Mouse (Mus musculus) cerebellum, adult (tissue): ENCODE results near the gene Pdia4.
"Not testable (repeated sequence)": the region's sequence is repeated elsewhere in the genome, so short reads cannot be mapped to it uniquely, and the experiment has no call there.

Experiments
- ATAC-seq: cut with Nextera tagmentation; 2 replicates; pipeline ENCODE4 v1.9.2; 2017; ENCODE audit warnings: mild to moderate bottlenecking, moderate library complexity, mixed read lengths; ENCODE audit not compliant: insufficient number of reproducible peaks, low FRiP score, low TSS enrichment

The Pdia4 gene

DNA sequence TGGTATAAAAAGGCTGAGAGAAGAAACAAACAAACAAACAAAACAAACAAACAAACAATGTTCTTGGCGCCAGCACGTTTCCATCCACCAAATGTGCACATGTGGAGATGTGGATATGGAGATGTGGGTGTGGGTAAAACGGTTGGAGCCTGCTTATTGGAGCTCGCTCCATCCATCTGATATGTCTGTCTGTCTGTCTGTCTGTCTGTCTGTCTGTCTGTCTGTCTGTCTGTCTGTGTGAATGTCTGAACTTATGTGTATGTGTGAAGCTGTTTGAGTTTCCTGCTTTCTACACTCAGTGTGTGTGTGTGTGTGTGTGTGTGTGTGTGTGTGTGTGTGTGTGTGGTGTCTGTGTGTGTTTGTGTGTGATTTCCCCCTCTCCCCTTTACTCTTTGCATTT lies 43.4 kb downstream of the Pdia4 start:
- not testable (repeated sequence) for ATAC-seq

DNA sequence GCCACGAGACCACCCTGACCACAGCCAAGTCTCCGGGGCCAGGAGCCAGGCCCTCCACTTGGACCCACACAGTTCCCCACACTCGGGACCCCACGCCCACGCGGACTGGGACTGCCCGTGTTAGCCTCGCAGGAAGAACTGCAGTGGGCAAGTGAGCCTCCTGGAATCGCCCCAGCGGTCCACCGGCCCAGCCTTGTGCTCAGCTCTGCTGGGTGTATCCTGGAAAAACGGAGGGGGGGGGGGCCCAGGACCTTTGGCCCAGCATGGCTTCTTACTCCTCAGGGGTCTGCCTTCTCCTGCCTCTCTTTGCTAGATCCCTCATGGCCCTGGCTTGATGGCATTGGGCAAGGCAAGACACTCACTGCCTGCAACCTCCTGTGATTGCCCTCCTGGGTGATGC lies 44.7 kb downstream of the Pdia4 start:
- ATAC-seq, result not testable (repeated sequence)

DNA sequence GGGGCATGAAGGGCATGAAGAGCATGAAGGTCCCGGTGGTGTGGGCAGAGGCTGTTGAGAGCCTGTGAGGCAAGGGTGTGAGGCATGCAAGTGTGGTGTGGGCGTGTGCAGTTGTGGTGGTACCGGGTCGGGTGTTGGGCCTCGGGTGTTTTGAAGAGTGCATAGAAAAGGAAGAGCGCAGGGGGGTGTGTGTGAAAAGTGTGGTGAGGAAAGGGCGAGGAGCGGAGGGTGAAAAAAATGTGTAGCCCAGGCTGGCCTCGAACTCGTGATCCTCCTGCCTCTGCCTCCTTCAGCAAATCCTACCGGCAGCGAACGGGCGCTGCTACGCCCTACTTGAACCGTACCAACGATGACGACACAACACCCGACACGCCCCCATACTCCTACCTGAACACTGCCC lies 45.9 kb downstream of the Pdia4 start:
- not testable (repeated sequence) for ATAC-seq

- ATAC-seq, result not testable (repeated sequence)
Measured at GRCm38 (mm10) chr6:47762686-47763085, 50.5 kb downstream of the Pdia4 start.

- not testable (repeated sequence) for ATAC-seq
Measured at GRCm38 (mm10) chr6:47759406-47759805, 53.8 kb downstream of the Pdia4 start.

- not testable (repeated sequence) for ATAC-seq
Measured at GRCm38 (mm10) chr6:47757849-47758248, 55.4 kb downstream of the Pdia4 start.

DNA sequence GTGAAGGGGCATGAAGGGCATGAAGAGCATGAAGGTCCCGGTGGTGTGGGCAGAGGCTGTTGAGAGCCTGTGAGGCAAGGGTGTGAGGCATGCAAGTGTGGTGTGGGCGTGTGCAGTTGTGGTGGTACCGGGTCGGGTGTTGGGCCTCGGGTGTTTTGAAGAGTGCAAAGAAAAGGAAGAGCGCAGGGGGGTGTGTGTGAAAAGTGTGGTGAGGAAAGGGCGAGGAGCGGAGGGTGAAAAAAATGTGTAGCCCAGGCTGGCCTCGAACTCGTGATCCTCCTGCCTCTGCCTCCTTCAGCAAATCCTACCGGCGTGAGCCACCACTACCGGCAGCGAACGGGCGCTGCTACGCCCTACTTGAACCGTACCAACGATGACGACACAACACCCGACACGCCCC lies 55.8 kb downstream of the Pdia4 start:
- ATAC-seq, result not testable (repeated sequence)

- not testable (repeated sequence) for ATAC-seq
Measured at GRCm38 (mm10) chr6:47753144-47753543, 60.1 kb downstream of the Pdia4 start.

DNA sequence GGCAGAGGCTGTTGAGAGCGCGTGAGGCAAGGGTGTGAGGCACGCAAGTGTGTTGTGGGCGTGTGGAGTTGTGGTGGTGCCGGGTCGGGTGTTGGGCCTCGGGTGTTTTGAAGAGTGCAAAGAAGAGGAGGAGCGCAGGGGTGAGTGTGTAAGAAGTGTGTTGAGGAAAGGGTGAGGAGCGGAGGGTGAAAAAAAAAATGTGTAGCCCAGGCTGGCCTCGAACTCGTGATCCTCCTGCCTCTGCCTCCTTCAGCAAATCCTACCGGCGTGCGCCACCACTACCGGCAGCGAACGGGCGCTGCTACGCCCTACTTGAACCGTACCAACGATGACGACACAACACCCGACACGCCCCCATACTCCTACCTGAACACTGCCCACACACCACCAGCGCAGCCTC lies 64.9 kb downstream of the Pdia4 start:
- not testable (repeated sequence) for ATAC-seq

GRCm38 (mm10) chr6:47747886-47748285 lies 65.3 kb downstream of the Pdia4 start:
- not testable (repeated sequence) for ATAC-seq
